Mouse (Mus musculus): ENCODE measurements around the gene Zdhhc1.

Gene Zdhhc1

GRCm38 (mm10) chr8:105481013-105481412 is 15.7 kb downstream of the Zdhhc1 start:
- DNase-seq (ENCODE audit: low read depth, low spot score), result peak; percentile 93

GRCm38 (mm10) chr8:105477792-105478191 is 18.9 kb downstream of the Zdhhc1 start:
- no peak for DNase-seq (ENCODE audit: low read depth, low spot score)

- DNase-seq (ENCODE audit: low read depth, low spot score), result peak; percentile 83
Measured at GRCm38 (mm10) chr8:105476628-105477413, 19.9 kb downstream of the Zdhhc1 start.

GRCm38 (mm10) chr8:105476161-105476560 is 20.5 kb downstream of the Zdhhc1 start:
- no peak for DNase-seq (ENCODE audit: low read depth, low spot score)

GRCm38 (mm10) chr8:105475742-105476141 is 21.0 kb downstream of the Zdhhc1 start:
- no peak for DNase-seq (ENCODE audit: low read depth, low spot score)

- DNase-seq (ENCODE audit: low read depth, low spot score), result no peak
Measured at GRCm38 (mm10) chr8:105475254-105475653, 21.4 kb downstream of the Zdhhc1 start.

- DNase-seq (ENCODE audit: low read depth, low spot score), result no peak
Measured at GRCm38 (mm10) chr8:105474680-105475079, 22.0 kb downstream of the Zdhhc1 start.

GRCm38 (mm10) chr8:105473816-105474606 is 22.7 kb downstream of the Zdhhc1 start:
- DNase-seq (ENCODE audit: low read depth, low spot score), result peak; percentile 79

- DNase-seq (ENCODE audit: low read depth, low spot score), result no peak
Measured at GRCm38 (mm10) chr8:105472983-105473382, 23.7 kb downstream of the Zdhhc1 start.

GRCm38 (mm10) chr8:105472414-105472932 is 24.2 kb downstream of the Zdhhc1 start:
- DNase-seq (ENCODE audit: low read depth, low spot score), result no peak

GRCm38 (mm10) chr8:105471314-105472015 is 25.2 kb downstream of the Zdhhc1 start, which contains the start of gene Tppp3:
Gene Tppp3 (minus strand): TSS chr8:105471526.
- peak; percentile 98 for DNase-seq (ENCODE audit: low read depth, low spot score)

- DNase-seq (ENCODE audit: low read depth, low spot score), result no peak
Measured at GRCm38 (mm10) chr8:105470681-105471313, 25.9 kb downstream of the Zdhhc1 start.

- DNase-seq (ENCODE audit: low read depth, low spot score), result no peak
Measured at GRCm38 (mm10) chr8:105470262-105470661, 26.4 kb downstream of the Zdhhc1 start.

- no peak for DNase-seq (ENCODE audit: low read depth, low spot score)
Measured at GRCm38 (mm10) chr8:105469816-105470215, 26.9 kb downstream of the Zdhhc1 start.

GRCm38 (mm10) chr8:105469041-105469695 is 27.5 kb downstream of the Zdhhc1 start:
- peak; percentile 75 for DNase-seq (ENCODE audit: low read depth, low spot score)

- DNase-seq (ENCODE audit: low read depth, low spot score), result no peak
Measured at GRCm38 (mm10) chr8:105468002-105468720, 28.5 kb downstream of the Zdhhc1 start.

- no peak for DNase-seq (ENCODE audit: low read depth, low spot score)
Measured at GRCm38 (mm10) chr8:105467396-105467985, 29.2 kb downstream of the Zdhhc1 start.

GRCm38 (mm10) chr8:105466700-105467291 is 29.9 kb downstream of the Zdhhc1 start:
- DNase-seq (ENCODE audit: low read depth, low spot score), result no peak

GRCm38 (mm10) chr8:105466246-105466645 is 30.5 kb downstream of the Zdhhc1 start:
- no peak for DNase-seq (ENCODE audit: low read depth, low spot score)
